Mouse (Mus musculus) liver, embryonic 16.5 days (tissue): ENCODE measurements at regions not wholly inside any gene's neighbourhood (a gene's known extent, or its start where the extent isn't known, plus 50 kb on each side); places are given as distances from the start of the nearest gene placed in this dataset.

ENCODE experiments used
- ATAC-seq: fragments of 200-750 bp; cut with Nextera tagmentation; 2 replicates; pipeline ENCODE4 v1.8.0; 2017; ENCODE audit warnings: low read depth, mild to moderate bottlenecking, moderate number of reproducible peaks, moderate library complexity
- H3K27ac ChIP-seq: fragments of 300-500 bp; sonication (generic); 2 replicates; pipeline ENCODE4 v1.5.1; 2014; ENCODE audit warnings: mild to moderate bottlenecking, low read length
- H3K27me3 ChIP-seq: fragments of 300-500 bp; sonication (generic); 2 replicates; pipeline ENCODE4 v1.6.1; 2014; ENCODE audit warnings: low read depth, low read length, mixed read lengths; ENCODE audit not compliant: control insufficient read depth, insufficient read depth
- H3K36me3 ChIP-seq: fragments of 300-500 bp; sonication (generic); 2 replicates; pipeline ENCODE4 v1.6.1; 2014; ENCODE audit warnings: mild to moderate bottlenecking; ENCODE audit not compliant: control insufficient read depth, insufficient read depth
- H3K4me1 ChIP-seq: fragments of 300-500 bp; sonication (generic); 2 replicates; pipeline ENCODE4 v1.6.1; 2014; ENCODE audit warnings: low read depth, low read length, mixed read lengths; ENCODE audit not compliant: control insufficient read depth
- H3K4me2 ChIP-seq: fragments of 300-500 bp; sonication (generic); 2 replicates; pipeline ENCODE4 v1.6.1; 2014; ENCODE audit warnings: low read depth, low read length, mixed read lengths
- H3K4me3 ChIP-seq: fragments of 300-500 bp; sonication (generic); 2 replicates; pipeline ENCODE4 v1.5.1; 2014; ENCODE audit warnings: low read depth, mild to moderate bottlenecking, low read length
- H3K9ac ChIP-seq: fragments of 300-500 bp; sonication (generic); 2 replicates; pipeline ENCODE4 v1.6.1; 2014; ENCODE audit warnings: low read depth, low read length
- H3K9me3 ChIP-seq: fragments of 300-500 bp; sonication (generic); replicated peaks from 2 replicates; pipeline ENCODE4 v1.6.1; 2016; ENCODE audit warnings: low read length; ENCODE audit not compliant: control insufficient read depth
- WGBS: fragments of 180-500 bp; shearing (Covaris S2); extraction: QIAGEN DNeasy Blood & Tissue Kit; methylation state at CpG from one replicate; pipeline ENCODE4 v1.1.7; 2014; ENCODE audit not compliant: insufficient replicate concordance; 5-methylcytosine and 5-hydroxymethylcytosine counted together

DNA sequence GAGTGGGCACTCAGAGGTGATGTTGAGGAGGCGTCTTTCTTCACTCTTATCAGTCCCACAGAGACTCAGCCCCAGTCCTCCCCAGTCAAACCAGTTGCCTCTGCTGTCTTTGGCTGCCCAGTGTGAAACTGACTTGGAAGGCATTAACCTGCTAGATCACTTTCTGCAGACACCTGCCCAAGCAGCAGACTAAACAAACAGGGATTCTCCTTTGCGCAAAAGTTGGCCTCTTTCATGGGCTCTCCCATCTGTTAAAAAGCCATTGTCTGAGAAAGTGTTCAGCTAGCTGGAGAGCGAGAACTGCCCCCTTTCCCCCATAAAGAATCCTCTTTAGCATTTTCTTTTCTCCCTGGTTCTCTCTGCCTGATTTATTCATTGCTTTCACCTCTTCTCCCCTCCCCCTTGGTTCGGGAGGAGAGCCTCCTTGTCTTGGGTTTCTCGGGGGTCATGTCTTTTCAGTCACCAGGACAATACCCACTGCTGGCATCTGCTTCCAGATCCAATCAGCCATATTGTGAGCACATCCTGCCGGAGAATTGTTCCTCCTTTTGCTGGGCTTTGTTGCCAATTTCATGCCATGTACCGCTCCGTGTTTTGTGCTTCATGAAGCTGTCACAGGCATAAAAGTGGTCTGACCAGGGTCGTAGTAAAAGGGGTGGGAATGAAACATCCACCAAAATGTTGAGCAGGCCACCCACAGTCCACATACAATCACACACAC is 143.7 kb downstream of the Nkx6-1 start:
- no peaks in the 10 kb centered on the region for H3K4me1 ChIP-seq
- H3K36me3 ChIP-seq = no peaks in the 10 kb centered on the region
- no peak overlapping the region for H3K9ac ChIP-seq
- ATAC-seq = no peak
- no peak overlapping the region for H3K4me3 ChIP-seq
- 45% methylated on average over 9 of the region's 9 CpGs for WGBS
- H3K27ac ChIP-seq = no peak overlapping the region
- H3K9me3 ChIP-seq = no peaks in the 10 kb centered on the region
- no peaks in the 10 kb centered on the region for H3K27me3 ChIP-seq
- H3K4me2 ChIP-seq = no peak overlapping the region

DNA sequence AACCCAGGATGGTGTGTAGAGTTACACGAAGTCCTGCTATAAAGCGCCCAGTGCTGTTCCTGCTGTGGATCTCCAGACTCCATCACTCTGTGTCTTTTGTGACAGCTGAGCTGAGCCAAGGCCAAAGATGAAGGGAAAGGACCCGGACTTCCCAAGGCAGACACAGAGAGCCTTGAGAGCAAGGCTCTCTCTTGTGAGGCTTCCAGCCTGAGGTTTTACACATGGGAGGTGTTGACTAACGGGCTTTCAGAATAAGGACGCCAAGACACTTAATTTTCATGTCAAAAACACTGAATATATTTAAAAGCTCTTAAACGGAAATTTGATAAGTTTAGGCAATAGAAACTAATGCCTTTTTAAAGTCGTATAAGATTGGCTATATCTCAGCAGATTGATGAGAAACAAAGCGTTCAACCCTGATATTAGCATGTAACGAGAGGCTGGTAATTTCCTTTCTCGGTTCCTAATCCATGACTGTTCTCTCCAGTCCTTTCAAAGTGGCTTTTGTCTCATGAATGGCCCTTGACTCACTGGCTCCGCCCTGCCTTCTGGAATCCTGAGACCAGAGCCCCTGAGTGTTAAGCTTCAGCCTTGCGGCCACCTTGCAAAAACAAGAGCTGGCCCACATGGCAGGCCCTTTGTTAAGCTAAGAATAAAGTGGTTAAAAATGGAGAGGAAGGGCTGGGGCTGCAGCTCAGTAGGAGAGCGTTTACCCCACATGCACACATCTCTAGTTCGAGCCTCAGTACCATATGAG is 145.8 kb downstream of the Nkx6-1 start:
- no peak for ATAC-seq
- H3K9me3 ChIP-seq = no peaks in the 10 kb centered on the region; the same call in 1 of the 2 replicates
- no peaks in the 10 kb centered on the region for H3K36me3 ChIP-seq
- no peak overlapping the region for H3K4me3 ChIP-seq
- H3K4me2 ChIP-seq = no peak overlapping the region
- H3K9ac ChIP-seq = no peak overlapping the region
- no peaks in the 10 kb centered on the region for H3K4me1 ChIP-seq
- 55% methylated on average over 14 of the region's 14 CpGs for WGBS
- no peak overlapping the region for H3K27ac ChIP-seq
- H3K27me3 ChIP-seq = no peaks in the 10 kb centered on the region

DNA sequence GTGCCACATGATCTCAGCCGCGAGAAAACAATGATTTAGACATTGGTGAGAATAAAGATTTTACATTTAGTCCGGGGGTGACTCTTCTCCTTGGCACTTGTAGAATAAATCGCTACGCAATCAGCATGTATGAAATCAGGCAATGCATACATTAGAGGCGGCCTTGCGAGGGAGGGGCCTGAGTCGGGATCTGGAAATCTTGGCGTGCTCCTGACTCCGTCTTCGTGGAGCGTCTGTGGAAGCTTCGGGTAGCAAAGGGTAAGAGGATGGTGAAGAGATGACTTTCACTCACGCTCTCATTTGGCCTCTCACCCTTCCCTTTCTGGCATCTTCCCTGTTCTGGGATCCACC is 167.1 kb downstream of the Nkx6-1 start:
- Histone ChIP-seq H3K9ac (no peak overlapping the region), H3K36me3 (no peaks in the 10 kb centered on the region)

DNA sequence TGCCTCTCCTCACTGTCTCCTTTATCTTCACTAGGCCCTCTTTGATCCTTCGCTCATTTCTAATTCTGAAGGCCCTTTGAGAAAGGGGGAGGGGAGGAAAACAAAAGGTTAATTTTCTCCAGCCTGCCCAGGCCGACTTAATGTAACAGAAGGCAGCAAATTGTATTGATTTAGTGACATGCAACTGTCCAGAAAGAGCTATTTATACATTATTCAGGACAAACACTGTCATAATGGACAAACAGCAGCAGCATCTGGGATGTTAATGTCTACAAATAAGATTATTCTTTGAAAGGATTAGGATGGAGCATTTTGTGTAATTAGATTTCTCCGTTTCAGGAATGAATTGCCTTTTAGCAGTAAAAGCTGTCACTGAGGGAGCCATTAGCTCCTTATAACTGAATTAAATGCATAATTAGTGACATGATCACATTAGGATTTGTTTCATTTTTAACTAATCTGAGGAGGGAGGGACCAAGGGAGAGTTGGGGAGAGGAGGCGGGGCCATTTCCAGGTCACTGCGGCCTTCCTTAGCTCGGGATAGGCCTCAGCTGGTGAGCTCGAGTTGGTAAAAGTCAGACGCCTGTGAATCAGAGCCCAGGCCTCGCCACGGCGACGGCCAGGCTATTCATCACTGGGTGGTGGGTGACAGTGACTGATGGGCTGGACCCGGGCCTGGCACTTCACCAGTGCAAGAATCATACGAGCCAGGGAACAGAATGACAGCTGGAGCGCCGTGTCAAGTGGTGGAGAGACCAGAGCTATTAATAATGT is 167.7 kb downstream of the Nkx6-1 start:
- Histone ChIP-seq H3K27me3 (no peaks in the 10 kb centered on the region), H3K4me2 (no peak overlapping the region), H3K4me1 (no peaks in the 10 kb centered on the region), H3K9ac (no peak overlapping the region), H3K27ac (no peak overlapping the region), H3K9me3 (no peaks in the 10 kb centered on the region), H3K36me3 (no peaks in the 10 kb centered on the region), H3K4me3 (no peak overlapping the region)
- no peak for ATAC-seq
- 65% methylated on average over 16 of the region's 16 CpGs for WGBS

More for the DNA sequence above, 167.1 kb downstream of the Nkx6-1 start:
- no peak for ATAC-seq
- Histone ChIP-seq H3K4me3 (no peak overlapping the region), H3K9me3 (no peaks in the 10 kb centered on the region), H3K27me3 (no peaks in the 10 kb centered on the region), H3K4me2 (no peak overlapping the region), H3K4me1 (no peaks in the 10 kb centered on the region), H3K27ac (no peak overlapping the region)
- 78% methylated on average over 14 of the region's 14 CpGs for WGBS

DNA sequence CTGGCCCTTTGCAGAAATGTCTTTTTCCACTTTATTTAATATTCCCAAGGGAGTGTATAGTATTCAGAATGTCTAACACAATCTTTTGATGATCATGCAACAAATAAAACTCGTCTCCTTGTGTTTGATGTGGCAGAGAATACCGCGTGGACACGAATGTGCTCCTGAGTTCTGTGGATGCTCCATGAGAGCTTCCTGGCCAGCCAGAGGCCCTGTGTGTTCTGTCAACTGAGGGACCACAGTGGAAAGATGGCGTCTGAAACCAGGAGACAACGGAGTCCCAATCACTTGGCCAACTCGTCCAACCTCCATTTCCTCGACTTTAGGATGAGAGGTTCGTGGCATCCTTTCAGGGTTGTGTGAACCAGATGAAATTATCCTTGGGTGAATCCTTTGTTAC is 168.6 kb downstream of the Nkx6-1 start:
- H3K9me3 ChIP-seq = no peaks in the 10 kb centered on the region

DNA sequence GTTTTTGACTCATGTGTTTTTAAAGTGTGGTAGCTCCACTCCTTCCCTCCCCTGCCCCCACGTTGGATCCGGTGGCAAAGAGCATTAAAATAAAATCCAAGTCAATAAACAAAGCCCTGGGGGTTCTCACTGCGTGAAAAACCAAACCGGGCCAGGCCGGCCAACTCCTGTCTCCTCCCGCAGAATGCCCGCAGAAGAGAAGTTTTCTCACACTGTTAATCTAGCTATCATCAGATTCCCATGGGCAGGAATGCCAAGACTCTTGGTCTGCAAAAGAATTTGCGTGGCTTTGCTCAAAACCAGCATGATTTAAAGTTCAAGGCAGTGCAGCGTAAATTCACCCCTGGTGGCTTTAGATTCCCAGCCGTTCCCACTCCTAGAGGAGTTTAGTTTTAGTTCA is 219.0 kb downstream of the Nkx6-1 start:
- no peak for ATAC-seq
- Histone ChIP-seq H3K36me3 (no peaks in the 10 kb centered on the region), H3K27ac (no peak overlapping the region), H3K9ac (no peak overlapping the region), H3K9me3 (no peaks in the 10 kb centered on the region), H3K4me3 (no peak overlapping the region), H3K4me1 (no peaks in the 10 kb centered on the region), H3K27me3 (no peaks in the 10 kb centered on the region), H3K4me2 (no peak overlapping the region)
- WGBS = 46% methylated on average over 10 of the region's 10 CpGs

More for the DNA sequence above, 168.6 kb downstream of the Nkx6-1 start:
- no peak overlapping the region for H3K4me3 ChIP-seq
- no peaks in the 10 kb centered on the region for H3K27me3 ChIP-seq
- ATAC-seq = no peak
- H3K27ac ChIP-seq = no peak overlapping the region
- no peaks in the 10 kb centered on the region for H3K36me3 ChIP-seq
- H3K4me2 ChIP-seq = no peak overlapping the region
- no peak overlapping the region for H3K9ac ChIP-seq
- no peaks in the 10 kb centered on the region for H3K4me1 ChIP-seq
- WGBS = 83% methylated on average over 9 of the region's 9 CpGs

DNA sequence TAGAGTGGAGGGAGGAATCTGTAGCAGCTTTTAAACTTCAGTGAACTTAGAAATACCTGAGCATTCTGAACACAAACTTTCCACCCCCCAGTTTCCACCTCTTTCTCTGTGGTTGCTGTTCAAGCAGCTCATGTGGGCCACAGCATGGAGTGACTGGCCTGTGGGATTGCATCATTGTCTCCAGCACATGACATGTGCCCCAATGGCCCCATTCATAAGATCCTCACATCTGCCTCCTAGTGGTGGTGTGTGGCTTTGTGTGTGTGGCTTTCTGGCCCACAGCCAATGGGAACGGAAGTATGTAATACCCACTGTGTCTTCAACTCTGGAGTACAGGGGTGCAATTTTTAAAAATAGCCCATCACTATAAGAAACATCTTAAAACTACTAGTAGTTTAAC is 223.0 kb downstream of the Nkx6-1 start:
- no peak overlapping the region for H3K4me3 ChIP-seq
- H3K36me3 ChIP-seq = no peaks in the 10 kb centered on the region
- no peak overlapping the region for H3K27ac ChIP-seq
- H3K27me3 ChIP-seq = no peaks in the 10 kb centered on the region
- no peaks in the 10 kb centered on the region for H3K4me1 ChIP-seq
- no peak overlapping the region for H3K9ac ChIP-seq
- no peak for ATAC-seq
- no peak overlapping the region for H3K4me2 ChIP-seq
- 79% methylated on average over 1 of the region's 1 CpGs for WGBS
- H3K9me3 ChIP-seq = no peaks in the 10 kb centered on the region

DNA sequence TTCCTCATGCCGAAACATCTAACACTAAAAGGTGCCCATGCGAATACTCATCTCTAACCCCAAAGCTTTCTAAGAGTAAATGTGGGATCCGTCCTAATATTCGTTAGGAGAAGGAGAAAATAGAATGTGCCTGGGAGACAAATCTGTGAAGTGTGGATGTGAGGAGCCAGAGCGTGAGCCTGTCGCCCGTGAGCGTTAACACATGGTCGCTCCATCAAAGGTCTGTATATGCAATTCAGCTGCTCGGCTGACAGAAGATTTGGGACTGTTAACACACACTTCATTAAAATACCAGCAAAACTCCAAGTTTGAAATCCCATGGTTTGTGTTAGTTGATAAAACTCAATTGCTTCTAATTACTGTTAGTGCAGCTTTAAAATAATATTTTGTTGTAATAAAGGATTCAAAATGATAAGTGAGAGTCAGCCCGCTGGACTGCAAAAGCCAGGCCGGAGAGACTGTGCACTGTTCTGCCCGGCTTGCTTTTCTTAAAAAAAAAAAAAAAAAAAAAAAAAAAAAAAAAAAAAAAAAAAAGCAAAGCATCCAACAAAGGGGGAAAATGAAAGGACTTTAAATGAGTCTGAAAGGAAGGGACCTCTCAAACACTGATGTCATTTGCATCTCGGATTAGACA is 227.0 kb downstream of the Nkx6-1 start:
- no peak for ATAC-seq
- no peaks in the 10 kb centered on the region for H3K36me3 ChIP-seq
- no peak overlapping the region for H3K27ac ChIP-seq
- H3K4me3 ChIP-seq = no peak overlapping the region
- WGBS = 74% methylated on average over 14 of the region's 14 CpGs
- H3K9ac ChIP-seq = no peak overlapping the region
- H3K4me2 ChIP-seq = no peak overlapping the region
- H3K9me3 ChIP-seq = no peaks in the 10 kb centered on the region
- H3K27me3 ChIP-seq = no peaks in the 10 kb centered on the region
- H3K4me1 ChIP-seq = no peaks in the 10 kb centered on the region
